Mouse (Mus musculus): ENCODE data around the gene Tecta.
A peak's percentile ranks its signal among the peaks of the same experiment; 100 is the strongest.

Gene Tecta

DNA sequence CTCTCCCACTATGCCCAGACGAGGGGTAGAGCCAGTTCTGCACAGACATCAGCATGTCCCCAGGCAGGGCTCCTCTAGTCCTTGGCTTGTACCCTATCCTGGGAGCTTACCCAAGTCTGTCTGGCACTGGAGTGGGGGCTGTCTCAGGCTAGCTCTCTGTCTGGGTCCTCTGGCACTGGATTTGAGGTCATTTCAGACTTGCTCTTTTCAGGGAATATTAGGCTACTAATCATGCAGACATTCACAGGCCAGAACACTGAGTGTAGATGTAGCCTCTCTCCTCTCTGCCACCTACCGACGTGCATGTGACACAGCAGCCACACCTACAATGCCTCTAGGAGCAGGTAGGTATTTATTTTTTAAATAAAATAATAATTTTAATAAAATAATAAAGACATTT lies 82.4 kb downstream of the Tecta start:
- DNase-seq = no peak

DNA sequence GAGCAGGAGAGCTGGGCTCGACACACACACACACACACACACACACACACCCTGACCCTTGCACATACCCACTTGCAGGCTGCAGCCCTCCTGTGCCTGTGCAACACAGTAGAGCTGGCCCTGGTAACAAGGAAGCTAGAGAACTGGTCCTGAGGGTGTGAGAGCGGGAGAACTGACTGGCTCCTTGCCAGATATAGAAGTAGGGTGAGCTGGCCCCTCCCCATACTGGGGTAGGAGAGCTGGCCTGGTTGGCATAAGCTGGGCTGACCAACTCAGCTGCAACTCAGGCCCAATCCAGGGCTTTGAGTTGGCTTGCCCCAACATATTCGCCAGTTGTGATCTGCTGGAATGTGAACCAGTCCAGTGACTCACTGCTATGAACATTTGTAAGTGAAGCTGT lies 83.9 kb downstream of the Tecta start:
- DNase-seq = peak; percentile 15

- DNase-seq = no peak
Observed at GRCm38 (mm10) chr9:42314959-42315358, 84.8 kb downstream of the Tecta start.

GRCm38 (mm10) chr9:42314388-42314787 lies 85.3 kb downstream of the Tecta start:
- DNase-seq = no peak

- DNase-seq = peak; percentile 10
Observed at GRCm38 (mm10) chr9:42313872-42314271, 85.9 kb downstream of the Tecta start.

- DNase-seq = no peak
Observed at GRCm38 (mm10) chr9:42311311-42311710, 88.4 kb downstream of the Tecta start.

GRCm38 (mm10) chr9:42303894-42304293 lies 95.8 kb downstream of the Tecta start:
- DNase-seq = no peak

DNA sequence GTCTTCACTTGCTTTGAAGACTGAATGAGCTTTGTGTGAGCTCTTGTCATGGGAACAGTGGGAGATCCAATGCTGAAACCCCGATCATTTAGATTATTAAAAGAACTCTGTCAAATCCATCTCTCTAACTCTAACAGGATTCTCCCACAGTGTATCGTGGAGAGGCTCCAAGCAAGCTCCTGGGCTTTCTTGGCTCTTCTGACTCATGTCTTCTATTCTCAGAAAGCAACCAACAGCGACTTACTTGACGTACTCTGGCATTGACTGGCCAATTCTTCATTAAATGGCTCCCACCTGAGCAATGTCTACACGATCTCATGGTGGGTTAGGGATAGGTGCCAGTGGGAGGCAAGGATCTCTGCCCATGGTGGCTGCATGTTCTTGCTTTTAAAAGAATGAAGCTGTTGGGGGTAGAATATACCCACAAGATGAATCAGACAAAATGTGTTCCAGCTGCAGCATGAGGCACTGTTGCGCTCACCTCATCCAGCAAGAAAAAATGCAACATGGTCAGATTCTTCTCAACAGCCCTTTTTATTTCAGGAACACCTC lies 98.6 kb downstream of the Tecta start:
- DNase-seq = no peak

GRCm38 (mm10) chr9:42296297-42296922 lies 103.3 kb downstream of the Tecta start:
- no peak for DNase-seq

DNA sequence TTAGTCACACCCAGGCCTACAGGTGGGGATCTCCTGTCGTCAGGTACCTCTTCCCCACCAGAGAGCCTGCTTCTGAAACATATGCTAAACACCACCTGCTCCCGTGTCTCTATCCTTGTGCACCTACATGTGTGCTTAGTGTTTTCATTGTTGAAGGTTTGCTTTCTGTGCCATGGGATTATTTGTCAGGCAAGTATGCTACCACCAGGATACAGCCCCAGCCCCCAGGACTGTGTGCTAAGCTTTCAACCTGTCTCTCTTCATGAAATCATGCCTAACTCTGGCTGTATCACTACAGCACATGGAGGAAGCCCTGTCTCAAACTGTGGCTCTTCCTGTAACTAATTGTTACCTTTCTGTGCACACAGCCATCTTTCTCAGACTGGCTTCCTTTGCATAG lies 105.6 kb downstream of the Tecta start:
- no peak for DNase-seq

- DNase-seq = no peak
Observed at GRCm38 (mm10) chr9:42293596-42293995, 106.1 kb downstream of the Tecta start.

DNA sequence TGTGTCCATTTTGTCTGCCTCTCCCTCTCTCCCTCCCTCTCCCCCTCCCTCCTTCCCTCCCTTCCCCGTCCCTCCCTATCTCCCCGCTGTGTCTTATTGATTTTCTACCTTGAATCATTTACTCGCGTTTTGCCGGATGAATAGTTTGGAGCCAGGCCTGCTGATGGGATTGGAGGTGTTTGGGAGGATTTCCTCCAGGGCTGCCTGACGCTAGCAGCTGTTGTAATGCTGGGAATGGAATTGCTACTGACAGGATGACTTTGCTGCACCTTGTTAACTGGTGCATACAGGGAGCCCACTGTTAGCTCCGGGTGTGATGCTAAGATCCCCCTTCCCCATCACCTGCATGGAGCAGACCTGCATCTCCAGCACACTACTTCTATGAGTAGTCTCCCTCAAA lies 106.7 kb downstream of the Tecta start:
- DNase-seq = no peak

GRCm38 (mm10) chr9:42279676-42280075 lies 120.1 kb downstream of the Tecta start:
- peak; percentile 38 for DNase-seq
